Mouse (Mus musculus) testis, postnatal 14 days (tissue): ENCODE data around the gene Tlr9.

Source experiments
- DNase-seq: peaks from one replicate; pipeline ENCODE4 v3.0.0; 2021; ENCODE audit warnings: low spot score

Tlr9 gene

DNA sequence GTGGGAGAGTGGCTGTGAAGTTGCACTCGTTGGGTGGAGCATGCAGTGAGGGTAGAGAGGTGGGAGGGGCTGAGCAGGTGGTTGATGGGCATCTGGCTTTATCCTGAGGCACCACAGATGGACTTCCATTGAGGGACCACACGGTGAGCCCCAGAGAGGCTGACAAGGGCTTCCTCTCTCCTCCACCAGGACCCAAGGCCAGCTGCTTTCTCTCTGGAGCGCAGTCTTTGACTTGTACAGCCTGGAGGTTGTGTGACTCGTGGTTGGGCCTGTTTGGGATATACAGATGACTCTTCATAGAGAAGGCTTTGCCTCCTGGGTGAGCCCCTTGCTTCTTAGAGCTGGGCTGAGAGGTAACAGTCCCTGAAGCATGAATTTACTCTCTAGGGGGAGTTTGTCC, 46.0 kb downstream of the Tlr9 start:
- DNase-seq, result no peak

DNA sequence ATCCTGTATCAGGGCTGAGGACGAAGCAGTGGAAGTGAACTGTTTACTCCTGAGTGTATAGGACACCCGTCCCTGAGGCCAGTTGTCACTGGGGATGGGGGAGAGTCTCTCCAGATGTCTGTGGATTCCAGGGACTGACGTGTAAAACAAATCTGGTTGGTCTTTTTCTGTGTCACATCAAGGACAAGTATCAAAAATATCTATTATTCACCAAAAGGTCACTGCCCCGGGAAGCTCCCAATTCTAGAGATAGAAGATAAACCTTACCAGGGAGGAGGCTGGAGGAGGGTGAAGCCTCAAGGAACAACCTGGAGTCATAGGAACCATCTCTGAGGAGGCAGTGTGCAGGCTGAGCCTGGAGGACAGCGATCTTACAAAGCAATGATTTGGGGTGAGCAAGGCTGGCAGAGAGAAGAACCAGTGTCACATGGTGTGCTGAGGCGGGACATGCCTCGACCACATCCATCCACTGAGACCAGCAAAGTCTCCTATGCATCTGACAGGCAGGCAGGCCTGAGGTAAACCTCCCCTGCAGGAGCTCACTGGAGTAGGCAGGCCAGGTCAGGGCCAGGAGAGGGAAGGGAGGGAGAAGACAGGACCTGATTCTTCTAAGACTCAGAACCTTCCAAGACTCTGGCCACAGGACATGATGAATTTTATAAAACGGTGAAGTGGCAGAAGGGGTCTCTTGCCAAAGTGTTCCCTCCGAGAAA, 46.8 kb downstream of the Tlr9 start:
- no peak for DNase-seq

DNA sequence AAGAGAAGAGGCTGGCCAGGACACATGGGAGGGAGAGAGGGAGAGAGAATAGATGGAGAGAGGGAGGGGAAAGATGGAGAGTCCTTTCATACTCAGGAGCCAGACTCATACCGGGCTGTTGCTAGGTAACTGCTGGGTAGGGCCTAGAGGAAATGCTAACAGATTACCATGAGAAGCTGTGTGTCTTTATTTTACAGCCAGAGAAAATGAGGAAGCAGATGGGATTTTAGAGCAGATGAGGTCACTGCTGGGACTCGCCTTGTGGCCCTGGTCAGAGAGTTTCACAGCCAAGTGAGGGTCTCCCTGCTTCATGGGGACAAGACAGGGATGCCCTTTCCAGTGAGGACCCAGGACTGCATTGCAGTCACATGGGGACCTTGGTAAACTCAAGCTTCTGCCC, 47.5 kb downstream of the Tlr9 start:
- DNase-seq, result no peak

DNA sequence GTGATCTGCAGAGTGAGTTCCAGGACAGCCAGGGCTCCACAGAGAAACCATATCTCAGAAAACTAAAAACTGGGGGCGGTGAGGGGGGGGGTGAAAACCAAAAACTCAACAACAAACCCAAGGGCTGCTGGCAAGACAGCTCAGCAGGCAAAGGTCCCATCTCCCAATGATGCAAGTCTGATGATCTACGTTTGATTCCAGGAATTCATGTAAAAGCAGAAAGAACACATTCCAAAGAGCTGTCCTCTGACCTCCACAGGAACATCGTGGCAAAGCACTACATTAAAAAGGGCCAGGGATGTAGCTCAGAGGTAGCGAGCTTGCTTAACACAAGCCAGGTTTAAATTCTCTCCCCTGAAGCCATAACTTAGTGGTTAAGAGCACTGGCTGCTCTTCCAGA, 48.3 kb downstream of the Tlr9 start:
- DNase-seq, result no peak

- DNase-seq, result no peak
Observed at GRCm38 (mm10) chr9:106272288-106272687, 49.9 kb downstream of the Tlr9 start.

GRCm38 (mm10) chr9:106273276-106273675, 50.9 kb downstream of the Tlr9 start:
- DNase-seq, result no peak

DNA sequence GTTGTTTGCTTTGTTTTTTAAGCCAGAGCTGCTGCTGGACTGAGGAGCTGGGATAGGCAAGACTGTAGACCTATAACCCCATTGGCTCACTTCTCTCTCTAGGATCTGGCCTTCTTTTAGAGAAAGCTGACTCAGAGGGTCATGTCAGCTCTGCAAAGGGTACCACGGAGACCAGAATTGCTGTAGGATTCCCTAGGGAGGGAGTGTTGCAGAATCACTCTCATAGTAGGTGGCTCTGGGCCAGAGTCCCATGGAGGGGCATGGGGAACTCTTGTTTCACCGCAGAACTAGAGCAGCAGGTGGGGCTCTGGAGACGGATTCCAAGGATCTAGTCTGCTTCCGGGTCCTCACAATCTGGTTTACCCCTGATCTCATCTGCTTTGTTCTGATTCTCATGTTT, 51.4 kb downstream of the Tlr9 start:
- DNase-seq, result no peak

GRCm38 (mm10) chr9:106274652-106275180, 52.3 kb downstream of the Tlr9 start:
- DNase-seq, result no peak

DNA sequence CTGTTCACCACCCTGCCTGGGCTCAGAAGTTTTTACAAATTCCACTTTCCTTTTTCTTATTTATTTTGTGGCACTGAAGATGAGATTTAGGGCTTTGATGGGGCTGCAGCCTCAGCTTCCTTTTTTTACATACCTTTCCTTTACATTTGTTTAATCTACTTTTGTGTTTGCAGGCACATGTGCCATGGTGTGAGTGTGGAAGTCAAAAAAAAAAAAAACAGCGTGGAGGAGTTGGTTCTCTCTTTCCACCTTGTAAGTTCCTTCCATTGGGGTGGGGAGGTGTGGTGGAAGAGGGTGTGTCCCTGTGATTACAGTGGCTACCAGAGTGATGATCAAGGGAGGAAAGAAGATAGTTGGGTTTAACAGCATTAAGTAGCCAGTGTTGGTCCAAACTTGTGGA, 53.4 kb downstream of the Tlr9 start:
- no peak for DNase-seq
